Mouse (Mus musculus) erythroblast, embryonic 14.5 days (primary cell): ENCODE results near the gene Cutc.

Experiments
- GATA1 ChIP-seq: IDR thresholded peaks from 2 replicates; pipeline ENCODE4 v1.6.1; 2012; ENCODE audit warnings: low read length, inconsistent platforms, mixed read lengths
- TAL1 ChIP-seq: IDR thresholded peaks from 3 replicates; pipeline ENCODE4 v1.6.1; 2012; ENCODE audit warnings: low read length, inconsistent platforms, mixed read lengths

GRCm38 (mm10) chr19:43777308-43777707, 24.5 kb downstream of the Cutc start:
- TF ChIP-seq TAL1: no peak
- TF ChIP-seq GATA1: no peak
